Mouse (Mus musculus): ENCODE data around the gene Srp9.

The Srp9 gene

DNA sequence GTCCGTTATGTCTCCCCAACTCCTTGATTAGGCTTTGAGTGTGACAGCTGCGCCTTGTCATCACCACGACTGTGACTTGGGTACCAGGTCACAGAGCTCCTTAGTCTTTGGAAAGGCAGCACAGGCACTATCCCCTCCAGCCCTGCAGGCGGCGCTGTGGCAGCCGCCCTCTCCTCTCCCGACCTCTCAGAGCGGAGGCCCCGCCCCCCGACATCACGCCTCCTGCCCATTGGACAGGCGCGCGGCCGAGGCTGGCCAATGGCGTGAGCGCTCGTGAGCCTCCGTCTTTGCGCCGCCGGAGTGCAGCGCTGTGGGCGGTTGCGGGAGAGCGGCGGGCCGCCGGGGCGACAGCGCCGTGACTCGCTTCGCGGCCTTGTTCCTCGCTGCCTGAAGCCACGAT, at the start of gene Srp9:
TSS of gene Srp9 (plus strand) at position 232 of the 400 bp plus-strand sequence.
- DNase-seq (ENCODE audit: low spot score): peak; percentile 98

DNA sequence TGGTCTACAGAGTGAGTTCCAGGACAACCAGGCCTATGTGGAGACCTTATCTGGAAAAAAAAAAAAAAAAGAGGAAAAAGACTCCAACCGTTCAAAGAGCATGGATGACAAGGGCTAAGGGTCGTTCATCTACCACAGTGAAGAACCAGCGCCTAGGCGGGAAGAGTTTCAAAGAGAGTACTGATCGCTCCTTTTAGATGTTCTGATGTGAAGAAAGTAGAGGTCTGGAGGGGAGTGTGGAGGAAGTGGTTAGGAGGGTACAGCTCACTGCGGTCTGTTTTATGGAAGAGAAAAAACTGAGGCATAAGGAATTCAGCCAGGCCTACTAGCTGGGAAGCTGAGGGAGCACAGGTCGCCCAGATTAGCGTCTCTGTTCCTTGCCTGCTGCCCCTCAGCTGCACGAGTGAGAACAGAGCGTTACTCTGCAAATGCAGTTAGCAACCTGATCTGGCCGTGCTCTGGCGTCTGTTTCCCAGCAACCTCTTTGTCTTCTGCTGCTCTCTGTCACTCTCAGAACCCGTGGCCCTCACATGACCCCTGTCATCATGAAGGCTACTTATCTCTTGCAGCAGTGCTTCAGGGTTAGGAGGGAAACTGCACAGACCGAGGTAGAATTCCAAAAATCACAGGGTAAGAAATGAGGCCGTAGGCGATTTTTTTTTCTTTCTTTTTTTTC, 42.7 kb upstream of the Srp9 start:
- no peak for DNase-seq (ENCODE audit: low spot score)

DNA sequence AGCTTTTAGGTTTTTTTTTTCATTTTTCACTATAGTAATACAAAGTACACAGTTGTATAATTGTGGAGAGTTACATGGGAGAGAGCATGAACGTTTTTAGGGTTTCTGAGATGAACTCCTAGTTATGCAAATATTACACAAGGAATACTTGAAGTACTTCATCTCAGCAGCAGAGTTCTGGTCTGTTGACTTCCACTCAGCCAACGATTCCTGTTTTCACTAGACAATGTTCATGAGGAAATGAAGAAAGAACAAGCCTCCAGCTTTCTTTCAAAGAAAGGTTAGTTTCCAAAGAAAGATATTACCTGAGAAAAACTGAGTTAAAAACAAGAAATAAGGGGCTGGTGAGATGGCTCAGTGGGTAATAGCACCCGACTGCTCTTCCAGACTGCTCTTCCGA, 41.1 kb upstream of the Srp9 start:
- no peak for DNase-seq (ENCODE audit: low spot score)

DNA sequence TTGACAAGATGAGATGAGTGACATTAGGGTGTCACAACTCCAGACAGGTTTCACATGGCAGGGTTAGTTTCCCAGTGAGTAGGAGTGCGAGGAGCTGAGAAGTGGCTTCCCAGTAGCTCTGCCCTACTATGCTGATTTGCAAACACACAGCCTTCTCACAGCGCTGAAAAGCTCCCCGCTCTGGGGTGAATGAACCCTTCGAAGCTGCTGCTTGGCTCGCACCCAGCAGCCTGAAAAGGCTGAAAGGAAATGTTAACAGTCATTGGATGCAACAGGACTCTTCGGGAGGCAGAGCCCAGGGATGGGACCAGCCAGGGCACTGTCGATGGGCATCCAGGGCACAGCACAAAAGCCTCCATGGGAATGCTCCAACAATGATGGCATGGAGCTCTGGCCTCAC, 37.8 kb upstream of the Srp9 start:
- no peak for DNase-seq (ENCODE audit: low spot score)

DNA sequence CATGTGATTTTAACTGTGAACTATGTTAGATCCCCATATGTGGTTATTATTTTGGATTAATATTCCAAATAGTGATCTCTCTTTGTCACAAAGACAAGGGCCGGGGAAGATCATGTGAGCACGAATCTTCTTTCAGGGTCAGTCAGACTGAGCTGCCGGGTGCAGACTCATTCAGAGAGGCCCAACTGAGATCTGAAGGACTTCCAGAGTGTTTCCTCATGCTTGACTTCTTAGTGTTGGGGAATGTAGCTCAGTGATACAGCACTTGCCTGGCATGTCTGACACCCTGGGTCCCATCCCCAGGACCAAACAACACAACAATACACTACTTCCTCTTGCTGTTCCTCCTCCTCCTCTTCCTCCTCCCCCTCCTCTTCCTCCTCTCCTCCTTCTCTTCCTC, 37.2 kb upstream of the Srp9 start:
- no peak for DNase-seq (ENCODE audit: low spot score)

DNA sequence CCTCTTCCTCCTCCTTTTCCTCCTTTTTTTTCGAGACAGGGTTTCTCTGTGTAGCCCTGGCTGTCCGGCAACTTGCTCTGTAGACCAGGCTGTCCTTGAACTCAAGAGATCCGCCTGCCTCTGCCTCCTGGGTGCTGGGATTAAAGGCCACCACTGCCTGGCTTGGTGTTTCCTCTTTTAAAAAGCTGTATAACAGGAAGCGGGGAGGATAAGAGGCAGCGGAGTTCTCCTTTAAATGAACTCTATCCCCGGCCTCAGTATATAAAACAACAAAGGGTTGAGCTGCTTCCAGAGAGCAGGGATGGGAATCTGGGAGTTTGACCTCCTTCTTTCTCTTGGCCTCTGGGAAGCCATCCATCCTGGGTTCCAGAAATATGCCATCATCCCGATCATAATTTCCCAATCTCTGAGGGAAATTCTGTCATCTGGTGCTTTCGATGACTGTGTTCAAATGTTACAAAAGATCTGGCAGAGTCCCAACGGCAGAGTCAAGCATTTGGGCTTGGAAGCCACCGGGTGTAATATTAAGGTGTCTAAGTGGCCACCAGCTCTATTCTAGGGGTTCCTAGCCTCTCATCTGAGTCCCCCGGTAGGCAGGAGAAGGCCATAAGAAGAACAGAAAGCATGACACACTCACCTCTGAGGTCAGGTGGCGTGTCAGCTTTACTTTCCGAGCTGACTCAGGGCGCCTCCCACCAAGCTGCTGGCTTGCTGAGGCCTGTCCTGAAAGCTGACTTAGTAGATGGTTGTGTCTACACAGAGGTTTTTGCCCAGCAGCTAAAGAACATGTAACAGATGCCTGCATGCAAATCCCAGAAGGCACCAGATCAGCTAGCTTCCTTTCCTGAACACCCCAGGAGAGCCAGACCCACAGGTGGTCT, 36.5 kb upstream of the Srp9 start:
- DNase-seq (ENCODE audit: low spot score): peak; percentile 60

DNA sequence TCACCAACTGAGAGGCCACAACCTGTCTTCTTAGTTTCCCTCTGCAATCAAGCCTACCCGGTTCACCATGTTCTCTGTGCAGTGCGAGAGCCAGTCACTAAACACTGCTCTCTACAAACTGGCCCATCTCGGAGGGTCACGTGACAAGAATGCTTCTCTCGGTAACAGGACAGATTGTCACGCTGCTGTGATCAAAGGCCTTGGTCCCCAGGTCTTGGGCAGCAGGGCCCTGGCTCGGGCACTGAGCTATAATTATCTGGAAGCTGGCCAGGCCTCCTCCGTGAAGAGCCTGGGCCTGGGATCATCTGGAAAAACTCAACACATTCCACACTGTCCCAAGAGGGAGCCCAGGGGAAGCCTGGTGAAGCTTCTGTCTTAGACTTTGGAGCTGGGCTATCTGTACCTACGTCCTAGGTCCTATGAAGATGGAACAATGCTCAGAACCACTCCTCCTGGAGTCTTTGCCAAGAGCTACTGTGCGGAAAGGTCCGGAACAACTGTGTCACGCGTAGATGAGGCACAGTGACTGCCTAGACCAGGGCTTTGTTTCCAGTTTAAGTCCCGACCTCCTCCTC, 35.6 kb upstream of the Srp9 start:
- DNase-seq (ENCODE audit: low spot score): no peak

DNA sequence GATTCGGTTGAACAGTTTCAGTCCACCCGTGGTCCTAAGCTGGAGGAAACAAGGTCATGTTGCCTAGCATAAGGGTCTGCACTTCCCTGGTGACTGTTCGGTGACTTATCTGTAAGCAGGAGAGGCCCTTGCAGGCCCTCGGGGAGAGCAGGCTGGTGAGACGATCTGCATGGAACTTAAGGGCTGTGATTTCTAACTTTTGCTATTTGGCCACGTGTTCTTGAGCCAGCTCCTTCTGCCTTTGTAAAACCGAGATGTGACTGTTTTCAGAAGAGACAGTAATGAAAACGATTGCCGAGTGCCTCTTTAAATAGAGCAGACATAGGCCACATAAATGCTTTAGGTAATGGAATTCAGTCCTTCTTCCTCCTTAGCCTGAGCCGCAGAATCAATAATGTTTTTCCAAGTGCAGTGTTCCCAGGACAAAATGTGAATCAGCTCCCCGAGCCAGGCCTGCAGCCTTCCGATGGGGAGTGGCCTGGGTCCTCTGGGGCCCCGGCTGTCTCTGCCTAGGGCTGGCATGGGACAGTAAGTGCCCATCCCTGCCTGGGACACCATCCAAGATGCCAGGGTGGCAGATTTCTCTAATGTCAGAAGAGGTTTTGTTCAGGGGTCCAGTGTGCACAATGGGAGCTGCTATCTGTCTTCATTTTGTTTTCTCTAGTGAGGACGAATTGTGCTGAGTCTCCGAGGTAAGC, 34.8 kb upstream of the Srp9 start:
- no peak for DNase-seq (ENCODE audit: low spot score)

DNA sequence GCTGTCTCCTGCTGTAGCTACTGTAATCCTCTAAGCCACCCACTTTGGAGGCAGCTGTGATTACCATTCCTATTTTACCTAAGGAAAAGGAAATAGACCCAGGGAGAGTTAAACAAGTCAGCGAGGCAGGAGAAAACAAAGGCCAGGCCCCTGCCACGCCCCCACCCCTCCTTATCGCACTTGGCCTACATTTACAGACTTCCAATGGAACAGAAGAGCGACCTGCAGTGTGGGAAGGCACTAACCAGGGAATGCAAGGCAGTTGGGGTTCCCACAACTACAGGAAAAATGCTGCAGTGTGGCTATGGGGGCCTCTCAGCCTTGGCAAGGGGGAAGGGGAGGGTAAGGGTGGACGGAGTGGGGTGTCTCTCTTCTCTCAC, 34.2 kb upstream of the Srp9 start:
- DNase-seq (ENCODE audit: low spot score): no peak

DNA sequence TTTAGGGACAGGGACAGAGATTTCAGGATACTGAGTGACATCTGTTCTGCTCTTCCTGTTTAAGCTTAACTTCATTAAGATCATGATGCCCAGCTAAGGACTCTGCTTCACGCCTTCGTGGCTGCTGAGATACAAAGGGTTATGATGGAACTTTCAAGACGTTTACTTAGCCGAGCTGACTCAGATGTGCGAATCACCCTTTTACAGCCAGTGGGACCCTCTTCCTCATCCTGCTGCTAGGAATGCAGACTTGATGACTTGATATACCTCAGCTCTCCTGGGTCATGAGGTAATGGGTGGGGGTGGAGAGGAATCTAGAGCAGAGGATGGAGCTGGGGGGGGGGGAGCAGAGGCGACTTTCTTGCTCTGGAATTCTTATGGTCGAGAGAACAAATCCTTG, 33.3 kb upstream of the Srp9 start:
- no peak for DNase-seq (ENCODE audit: low spot score)

DNA sequence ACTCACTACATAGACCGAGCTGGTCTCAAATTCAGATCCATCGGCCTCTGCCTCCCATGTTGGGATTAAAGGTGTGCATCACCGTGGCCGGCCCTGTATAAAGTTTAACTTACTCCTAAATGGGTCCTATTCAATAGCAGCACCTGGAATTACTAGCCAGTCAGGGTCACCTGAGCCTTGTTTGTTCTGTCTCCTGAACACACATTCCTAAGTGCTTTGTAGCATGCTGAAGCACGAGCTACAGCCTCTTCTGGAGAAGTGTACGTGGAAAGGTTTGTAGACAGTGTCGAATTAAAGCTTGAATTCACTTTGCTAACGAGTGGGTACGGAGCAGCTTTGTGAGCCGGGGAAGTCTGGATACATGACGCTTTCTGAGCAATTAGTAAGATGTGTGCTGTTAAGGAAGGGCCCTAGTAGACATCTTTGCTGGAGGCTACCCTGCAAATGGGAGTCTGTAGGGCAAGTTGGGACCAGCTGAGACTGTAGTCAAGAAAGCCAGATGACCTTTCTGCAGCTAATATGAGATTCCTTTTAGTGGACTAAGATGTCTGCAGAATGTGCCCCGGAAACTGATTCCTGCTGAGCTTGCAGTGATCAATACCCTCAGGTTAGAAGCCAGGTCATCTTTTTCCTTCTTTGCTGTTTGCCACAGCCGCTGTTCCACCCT, 32.7 kb upstream of the Srp9 start:
- peak; percentile 54 for DNase-seq (ENCODE audit: low spot score)

DNA sequence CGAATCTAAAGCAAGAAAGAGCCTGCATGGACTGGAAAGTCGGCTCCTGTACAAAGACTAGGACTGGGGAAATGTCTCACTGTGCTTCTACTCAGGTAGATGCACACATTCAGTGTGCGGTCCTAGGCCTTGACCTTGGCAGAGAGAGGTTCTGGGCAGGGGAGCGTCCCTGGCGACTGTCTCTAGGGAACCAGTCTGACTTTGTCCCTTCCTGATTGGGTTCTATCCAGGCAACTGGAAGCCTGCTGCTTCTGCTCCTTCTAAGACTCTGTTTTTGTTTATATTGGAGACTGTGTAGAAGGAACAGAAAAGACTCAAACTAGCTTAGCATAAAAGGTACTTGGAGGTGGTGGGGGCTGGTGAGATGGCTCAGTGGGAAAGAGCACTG, 32.1 kb upstream of the Srp9 start:
- DNase-seq (ENCODE audit: low spot score): no peak

DNA sequence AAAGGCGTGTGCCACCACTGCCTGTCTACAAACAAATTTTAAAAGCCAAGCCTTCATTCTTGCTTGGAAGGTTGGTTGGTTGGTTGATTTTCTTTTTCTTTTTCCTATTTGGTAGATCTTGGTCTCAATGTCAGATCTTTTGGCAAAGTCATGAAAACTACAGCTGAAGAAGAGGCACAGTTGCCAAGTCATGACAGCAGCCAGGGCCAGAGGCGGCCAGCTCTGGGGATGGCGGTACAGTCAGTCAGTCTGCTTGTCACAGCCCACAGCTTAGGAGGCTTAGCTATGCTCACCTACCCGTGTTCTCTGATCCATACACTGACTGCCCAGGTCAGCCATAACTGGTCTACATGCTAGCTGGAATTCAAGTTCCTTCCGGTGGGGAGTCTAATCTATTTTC, 31.1 kb upstream of the Srp9 start:
- no peak for DNase-seq (ENCODE audit: low spot score)

DNA sequence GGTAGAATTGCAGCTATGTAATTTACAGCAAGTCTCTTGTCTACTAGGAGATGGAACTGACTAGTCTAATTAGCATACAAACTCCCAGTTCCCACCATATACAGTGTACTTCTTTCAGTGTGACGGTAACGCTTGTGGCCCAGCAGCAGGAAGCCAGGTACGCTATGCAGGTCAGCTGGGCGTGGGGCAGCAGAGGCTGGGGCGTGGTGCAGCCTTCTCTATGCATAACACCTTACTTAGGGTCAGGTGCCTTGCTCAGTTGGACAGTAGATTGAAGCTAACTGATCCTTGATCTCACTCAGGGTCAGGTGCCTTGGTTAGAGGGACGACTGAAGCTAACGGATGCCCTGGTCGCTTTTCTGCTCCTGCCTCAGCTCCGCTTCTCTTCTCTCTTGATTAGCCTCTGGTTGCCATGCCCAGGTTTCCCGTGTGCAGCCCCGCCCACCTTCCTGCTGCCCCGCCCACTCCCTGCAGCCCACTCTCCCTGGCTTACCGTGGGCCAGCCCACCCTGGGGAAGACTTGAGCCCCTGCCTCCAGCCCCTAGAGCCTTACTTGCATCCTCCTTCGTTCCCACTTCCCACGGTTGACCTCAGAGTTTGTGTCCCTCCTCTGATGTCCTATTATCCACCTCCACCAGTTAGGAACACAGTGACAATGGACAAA, 29.9 kb upstream of the Srp9 start:
- DNase-seq (ENCODE audit: low spot score): no peak

DNA sequence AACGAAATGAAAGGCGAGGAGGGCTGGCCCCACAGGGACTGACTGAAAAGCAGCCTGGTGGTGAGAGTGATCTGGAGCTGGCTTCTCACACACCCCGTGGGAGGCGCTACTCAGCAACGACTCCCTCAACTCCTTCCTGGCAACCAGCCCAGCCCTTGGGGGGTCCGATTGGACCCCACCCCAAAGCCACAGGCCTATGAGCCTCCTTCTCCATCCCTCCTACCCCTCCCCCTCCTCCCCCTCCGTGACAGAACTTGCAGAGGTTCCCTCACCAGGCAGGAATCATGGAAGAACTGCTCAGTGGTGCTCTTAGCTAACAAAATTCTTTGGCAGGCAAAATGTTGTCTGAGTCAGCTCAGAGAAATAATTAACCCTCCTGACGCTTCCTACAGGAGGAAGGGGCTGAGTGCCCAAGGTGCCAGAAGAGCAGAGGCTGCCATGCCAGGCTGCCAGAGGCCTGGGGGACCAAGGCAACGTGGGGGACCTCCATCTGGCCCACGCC, 29.2 kb upstream of the Srp9 start:
- no peak for DNase-seq (ENCODE audit: low spot score)

DNA sequence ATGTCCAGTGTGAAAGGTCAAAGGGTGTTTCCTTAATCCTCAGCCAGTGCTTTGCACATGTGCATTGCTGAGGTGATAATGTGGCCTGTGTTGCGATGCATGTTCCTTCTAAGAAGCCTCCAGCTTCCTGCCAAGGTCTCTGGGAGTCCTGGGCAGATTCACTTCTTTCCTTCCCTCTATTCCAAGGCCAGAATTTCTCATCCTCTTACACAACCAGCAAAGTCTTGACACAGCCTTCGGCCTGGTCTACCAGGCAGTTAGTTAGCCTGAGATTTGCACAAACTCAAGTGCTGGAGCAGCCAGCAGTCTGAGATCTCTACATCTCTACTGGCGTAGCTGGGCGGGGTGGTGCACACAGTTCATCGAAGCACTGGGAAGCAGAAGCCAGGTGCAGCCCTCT, 27.8 kb upstream of the Srp9 start:
- DNase-seq (ENCODE audit: low spot score): no peak

DNA sequence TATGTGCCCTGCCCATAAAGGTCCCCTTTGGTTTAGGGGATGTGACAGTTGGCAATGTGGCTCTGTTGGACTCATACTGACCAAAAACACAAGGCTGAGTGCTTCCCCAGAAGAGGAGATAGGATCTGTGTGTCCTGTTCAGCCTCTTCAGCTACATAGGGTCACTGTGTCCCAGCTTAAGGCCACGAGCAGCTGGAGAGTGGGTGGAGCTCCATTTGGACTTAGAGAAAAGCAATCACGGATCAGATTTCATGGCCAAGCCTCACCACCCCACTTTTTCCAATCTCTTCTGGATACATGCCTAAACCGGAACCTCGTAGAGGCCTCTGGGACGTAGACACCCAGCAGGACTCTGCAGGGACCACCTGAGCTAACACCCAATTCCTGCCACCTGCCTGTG, 25.5 kb upstream of the Srp9 start:
- DNase-seq (ENCODE audit: low spot score): no peak

DNA sequence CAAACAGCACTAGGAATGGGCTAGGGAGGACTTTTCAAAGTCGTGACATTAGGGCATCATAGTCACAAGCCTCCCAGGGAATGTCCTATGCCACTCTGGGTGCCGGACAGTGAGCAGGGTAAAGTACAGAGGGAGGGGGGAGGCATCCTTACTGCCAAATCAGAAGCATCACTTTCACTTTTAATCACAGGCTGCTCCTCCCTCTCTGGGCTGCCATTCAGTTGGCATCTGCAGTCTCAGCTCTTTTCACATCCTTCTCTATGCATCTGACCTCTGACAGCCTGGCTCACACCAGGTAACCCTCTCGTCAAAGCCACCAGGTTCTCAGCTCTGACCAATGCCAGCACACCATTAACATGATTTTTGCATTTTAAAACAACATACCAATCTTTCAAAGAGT, 24.1 kb upstream of the Srp9 start:
- no peak for DNase-seq (ENCODE audit: low spot score)

DNA sequence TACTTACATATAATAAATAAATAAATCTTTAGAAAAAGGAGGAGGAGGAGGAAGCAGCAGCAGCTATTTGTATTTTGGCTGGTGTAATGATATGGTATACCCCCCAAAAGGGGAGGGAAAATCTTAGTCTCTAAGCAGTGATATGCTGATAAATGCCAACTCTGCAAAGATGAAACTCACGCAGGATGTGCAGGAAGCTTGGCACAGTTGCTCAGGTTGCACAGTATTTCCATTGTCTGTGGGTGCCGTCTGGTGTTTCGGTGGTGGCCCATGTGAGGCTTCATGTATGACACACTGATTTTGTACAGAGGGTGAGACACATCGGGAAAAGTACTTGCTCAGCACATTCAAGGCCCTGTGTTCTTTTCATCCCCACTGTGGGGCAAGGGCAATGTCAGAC, 23.1 kb upstream of the Srp9 start:
- no peak for DNase-seq (ENCODE audit: low spot score)

DNA sequence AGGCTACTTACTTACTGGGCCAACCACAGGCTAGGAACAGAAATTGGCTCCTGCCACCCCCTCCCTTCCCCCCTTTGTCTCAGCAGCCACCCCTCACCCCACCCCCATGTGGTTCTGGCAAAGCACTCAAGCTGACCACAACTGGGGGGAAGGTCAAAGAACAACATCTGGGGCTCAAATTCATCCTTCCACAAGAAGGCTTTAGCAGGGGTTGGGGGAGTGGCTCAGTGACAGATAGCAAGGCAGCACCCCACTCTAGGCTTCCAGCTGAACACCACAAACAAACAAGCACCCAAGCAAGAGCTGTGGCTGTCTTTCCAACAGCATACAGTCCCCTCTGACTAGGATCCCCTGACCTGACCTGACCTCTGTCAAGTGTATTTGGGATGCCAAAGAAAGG, 21.8 kb upstream of the Srp9 start:
- DNase-seq (ENCODE audit: low spot score): no peak

DNA sequence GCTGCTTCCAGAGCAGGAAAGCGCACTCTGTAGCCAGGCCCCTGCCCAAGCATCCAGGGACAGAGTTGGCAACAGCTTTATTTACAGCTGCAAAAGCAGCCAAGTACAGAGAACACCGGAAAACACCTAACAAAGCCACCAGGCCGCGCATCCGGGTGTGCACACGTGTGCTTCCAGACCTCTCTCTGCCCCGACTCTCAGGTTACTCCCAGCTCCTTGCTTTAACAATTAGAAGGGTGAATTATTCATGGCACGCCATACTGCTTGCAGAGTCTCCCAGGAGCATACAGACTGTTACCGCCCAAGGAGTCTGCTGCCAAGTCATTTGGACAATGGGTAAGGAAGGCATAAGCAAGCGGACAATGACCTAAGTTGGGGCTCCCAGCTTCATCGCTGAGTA, 21.1 kb upstream of the Srp9 start:
- no peak for DNase-seq (ENCODE audit: low spot score)

DNA sequence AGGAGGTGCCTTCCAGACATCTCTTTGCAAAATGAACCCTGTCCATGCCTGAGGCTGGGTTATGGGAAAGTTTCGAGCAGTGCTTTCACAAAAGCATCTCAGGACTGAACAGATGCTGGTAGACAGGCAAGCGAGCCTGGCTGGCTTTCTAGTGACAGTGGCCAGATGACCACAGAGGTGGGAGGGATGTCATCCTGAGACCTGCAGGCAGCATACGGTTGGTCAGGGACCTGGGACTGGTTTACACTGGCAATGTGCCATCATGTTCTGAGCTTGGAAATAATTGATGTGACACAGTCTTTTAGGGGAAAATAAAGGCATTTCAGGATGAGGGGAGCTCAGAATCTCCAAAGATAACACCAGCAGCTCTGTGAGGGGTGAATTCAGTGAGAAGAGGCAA, 19.5 kb upstream of the Srp9 start:
- DNase-seq (ENCODE audit: low spot score): no peak

Data from lung, postnatal 25 days (tissue).